Mouse (Mus musculus) forebrain, embryonic 13.5 days (tissue): ENCODE measurements around the gene Myh10. TPM values are rescaled to one million over a fixed set of nuclear protein-coding genes. Genes with fewer than 3 reads are reported as not detected.
"Not testable (repeated sequence)": the region's sequence is repeated elsewhere in the genome, so short reads cannot be mapped to it uniquely, and the experiment has no call there.

Experiments
- ATAC-seq: fragments of 200-750 bp; cut with Nextera tagmentation; 2 replicates; pipeline ENCODE4 v1.8.0; 2017
- H3K27ac ChIP-seq: fragments of 300-500 bp; sonication (generic); 2 replicates; pipeline ENCODE4 v1.5.1; 2015; ENCODE audit warnings: inconsistent platforms, mild to moderate bottlenecking, moderate library complexity
- H3K27me3 ChIP-seq: fragments of 300-500 bp; sonication (generic); 2 replicates; pipeline ENCODE4 v1.6.1; 2015; ENCODE audit warnings: mild to moderate bottlenecking, inconsistent platforms
- H3K36me3 ChIP-seq: fragments of 300-500 bp; sonication (generic); 2 replicates; pipeline ENCODE4 v1.6.1; 2015; ENCODE audit warnings: mild to moderate bottlenecking, inconsistent platforms; ENCODE audit not compliant: poor library complexity, severe bottlenecking
- H3K4me1 ChIP-seq: fragments of 300-500 bp; sonication (generic); 2 replicates; pipeline ENCODE4 v1.6.1; 2015; ENCODE audit warnings: inconsistent platforms
- H3K4me2 ChIP-seq: fragments of 300-500 bp; sonication (generic); 2 replicates; pipeline ENCODE4 v1.6.1; 2015; ENCODE audit warnings: inconsistent platforms, mild to moderate bottlenecking, moderate library complexity
- H3K4me3 ChIP-seq: fragments of 300-500 bp; sonication (generic); 2 replicates; pipeline ENCODE4 v1.5.1; 2015; ENCODE audit warnings: mild to moderate bottlenecking, inconsistent platforms
- H3K9ac ChIP-seq: fragments of 300-500 bp; sonication (generic); 2 replicates; pipeline ENCODE4 v1.6.1; 2015; ENCODE audit warnings: mild to moderate bottlenecking, inconsistent platforms
- H3K9me3 ChIP-seq: fragments of 300-500 bp; sonication (generic); replicated peaks from 2 replicates; pipeline ENCODE4 v1.6.1; 2016; ENCODE audit warnings: inconsistent platforms
- WGBS: fragments of 180-500 bp; shearing (Covaris S2); methylation state at CpG from one replicate; pipeline ENCODE4 v1.1.7; 2015; 5-methylcytosine and 5-hydroxymethylcytosine counted together
- polyA plus RNA-seq: library from polyadenylated mRNA; unstranded; fragments of >200 nt; fragmentation: Nextera tagmentation; extraction: Ambion mirVana; gene quantifications from 2 replicates; pipeline ENCODE4 v1.2.1, GENCODE M21; 2015

Gene Myh10
- polyA plus RNA-seq, 1 experiment from 2014 or later = 108 TPM

DNA sequence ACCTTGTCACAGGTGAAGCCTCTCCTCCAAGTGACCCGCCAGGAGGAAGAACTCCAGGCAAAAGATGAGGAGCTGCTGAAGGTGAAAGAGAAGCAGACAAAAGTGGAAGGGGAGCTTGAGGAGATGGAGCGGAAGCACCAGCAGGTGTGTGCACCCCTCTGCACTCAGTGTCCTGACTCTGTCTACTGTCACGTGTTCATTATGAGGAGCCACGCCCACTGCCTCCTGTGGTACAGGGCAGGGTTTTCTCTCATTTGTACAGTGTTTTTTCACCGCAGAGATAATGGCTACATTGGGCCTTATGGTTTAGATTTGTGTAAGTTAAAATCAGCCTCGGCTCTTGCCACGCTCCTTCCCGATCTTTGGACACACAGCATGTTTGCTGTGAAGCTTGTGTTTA lies 94.5 kb downstream of the Myh10 start:
- no peaks in the 10 kb centered on the region for H3K4me1 ChIP-seq
- no peak overlapping the region for H3K27ac ChIP-seq
- H3K9ac ChIP-seq = no peak overlapping the region
- ATAC-seq = no peak
- 88% methylated on average over 8 of the region's 8 CpGs for WGBS
- H3K4me3 ChIP-seq = no peak overlapping the region
- peaks cover 98% of the 10 kb centered on the region for H3K36me3 ChIP-seq
- no peaks in the 10 kb centered on the region for H3K9me3 ChIP-seq
- no peaks in the 10 kb centered on the region for H3K27me3 ChIP-seq
- H3K4me2 ChIP-seq = no peak overlapping the region

DNA sequence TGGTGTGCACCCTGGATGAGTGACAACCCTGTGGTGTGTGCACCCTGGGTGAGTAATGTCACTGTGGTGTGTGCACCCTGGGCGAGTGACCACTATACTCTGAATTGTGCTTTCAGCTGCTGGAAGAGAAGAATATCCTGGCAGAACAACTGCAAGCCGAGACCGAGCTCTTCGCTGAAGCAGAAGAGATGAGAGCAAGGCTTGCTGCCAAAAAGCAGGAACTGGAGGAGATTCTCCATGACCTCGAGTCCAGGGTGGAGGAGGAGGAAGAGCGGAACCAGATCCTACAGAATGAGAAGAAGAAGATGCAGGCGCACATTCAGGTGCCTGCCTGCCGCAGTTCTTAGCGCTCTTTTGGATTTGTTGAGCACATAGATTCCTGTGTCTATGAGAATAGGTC lies 95.9 kb downstream of the Myh10 start:
- Histone ChIP-seq H3K4me2 (no peak overlapping the region), H3K4me3 (no peak overlapping the region), H3K36me3 (peaks cover 98% of the 10 kb centered on the region), H3K27me3 (no peaks in the 10 kb centered on the region), H3K4me1 (no peaks in the 10 kb centered on the region), H3K27ac (no peak overlapping the region), H3K9me3 (no peaks in the 10 kb centered on the region), H3K9ac (no peak overlapping the region)
- no peak for ATAC-seq
- 93% methylated on average over 9 of the region's 9 CpGs for WGBS

- 91% methylated on average over 10 of the region's 10 CpGs for WGBS
- Histone ChIP-seq H3K27me3 (no peaks in the 10 kb centered on the region), H3K9me3 (no peaks in the 10 kb centered on the region), H3K36me3 (peaks cover 99% of the 10 kb centered on the region), H3K4me2 (no peak overlapping the region), H3K9ac (no peak overlapping the region), H3K27ac (no peak overlapping the region), H3K4me3 (no peak overlapping the region), H3K4me1 (no peaks in the 10 kb centered on the region)
- no peak for ATAC-seq
Measured at GRCm38 (mm10) chr11:68790720-68791119, 99.4 kb downstream of the Myh10 start.

DNA sequence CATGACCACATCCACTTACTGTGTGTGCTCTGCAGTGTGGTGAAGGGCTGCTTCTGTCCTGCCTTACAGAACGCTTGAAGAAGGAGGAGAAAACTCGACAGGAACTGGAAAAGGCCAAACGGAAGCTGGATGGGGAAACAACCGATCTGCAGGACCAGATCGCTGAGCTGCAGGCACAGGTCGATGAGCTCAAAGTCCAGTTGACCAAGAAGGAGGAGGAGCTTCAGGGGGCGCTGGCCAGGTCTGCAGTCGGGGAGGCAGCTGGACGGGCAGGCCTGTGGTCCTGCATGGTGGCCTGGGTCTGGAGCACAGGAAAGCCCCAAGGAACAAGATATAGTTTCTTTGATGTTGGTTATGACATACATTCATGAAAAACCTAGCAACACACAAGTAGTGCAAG lies 100.4 kb downstream of the Myh10 start:
- H3K36me3 ChIP-seq = peaks cover 99% of the 10 kb centered on the region
- 93% methylated on average over 9 of the region's 9 CpGs for WGBS
- ATAC-seq = no peak
- H3K27me3 ChIP-seq = no peaks in the 10 kb centered on the region
- H3K4me1 ChIP-seq = no peaks in the 10 kb centered on the region
- no peak overlapping the region for H3K27ac ChIP-seq
- no peak overlapping the region for H3K9ac ChIP-seq
- H3K4me3 ChIP-seq = no peak overlapping the region
- no peaks in the 10 kb centered on the region for H3K9me3 ChIP-seq
- no peak overlapping the region for H3K4me2 ChIP-seq

- Histone ChIP-seq H3K9ac (no peak overlapping the region), H3K4me2 (no peak overlapping the region), H3K4me3 (no peak overlapping the region), H3K4me1 (no peaks in the 10 kb centered on the region), H3K27me3 (no peaks in the 10 kb centered on the region), H3K36me3 (peaks cover 100% of the 10 kb centered on the region), H3K9me3 (no peaks in the 10 kb centered on the region), H3K27ac (no peak overlapping the region)
- WGBS = 95% methylated on average over 10 of the region's 10 CpGs
- ATAC-seq = no peak
Measured at GRCm38 (mm10) chr11:68798258-68798657, 106.9 kb downstream of the Myh10 start.

DNA sequence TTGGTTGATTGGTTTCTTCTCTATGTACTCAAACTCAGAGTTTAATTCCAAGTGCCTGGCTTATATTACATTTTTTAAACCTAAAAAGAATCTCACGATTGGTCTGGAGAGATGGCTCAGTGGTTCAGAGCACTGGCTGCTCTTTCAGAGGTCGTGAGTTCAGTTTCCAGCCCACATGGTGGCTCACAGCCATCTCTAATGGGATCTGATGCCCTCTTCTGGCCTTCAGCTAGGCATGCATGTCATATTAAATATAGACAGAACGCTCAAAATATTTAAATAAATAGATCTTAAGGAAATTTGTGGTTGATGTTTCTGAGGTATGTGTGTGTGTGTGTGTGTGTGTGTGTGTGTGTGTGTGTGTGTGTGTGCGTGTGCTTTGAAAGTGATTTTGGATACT lies 113.8 kb downstream of the Myh10 start:
- WGBS = 77% methylated on average over 4 of the region's 4 CpGs
- H3K4me2 ChIP-seq = no peak overlapping the region
- ATAC-seq = no peak
- no peaks in the 10 kb centered on the region for H3K4me1 ChIP-seq
- no peaks in the 10 kb centered on the region for H3K27me3 ChIP-seq
- H3K27ac ChIP-seq = no peak overlapping the region
- H3K4me3 ChIP-seq = no peak overlapping the region
- H3K9ac ChIP-seq = no peak overlapping the region
- peaks cover 98% of the 10 kb centered on the region for H3K36me3 ChIP-seq
- H3K9me3 ChIP-seq = no peaks in the 10 kb centered on the region

DNA sequence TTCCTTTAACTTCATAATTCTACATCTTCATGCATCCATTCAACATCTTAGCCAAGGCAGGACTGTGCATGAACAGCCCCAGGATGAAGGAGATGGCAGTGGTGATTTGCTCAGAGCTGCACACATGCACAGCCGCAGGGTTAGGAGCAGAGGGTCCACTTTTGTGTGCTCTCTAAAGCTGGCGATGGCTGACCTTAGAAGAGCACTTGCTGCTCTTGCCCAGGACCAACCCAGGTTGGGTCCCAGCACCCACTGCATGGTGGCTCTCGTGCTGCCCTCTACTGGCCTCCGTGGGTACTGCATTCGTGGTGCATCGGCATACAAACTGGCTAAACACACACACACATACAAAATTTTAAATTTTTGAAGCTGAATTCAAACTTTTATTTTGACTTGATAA lies 116.4 kb downstream of the Myh10 start:
- Histone ChIP-seq H3K9me3 (no peaks in the 10 kb centered on the region), H3K4me3 (no peak overlapping the region), H3K4me1 (no peaks in the 10 kb centered on the region), H3K4me2 (no peak overlapping the region), H3K27ac (no peak overlapping the region), H3K9ac (no peak overlapping the region), H3K27me3 (no peaks in the 10 kb centered on the region), H3K36me3 (peaks cover 97% of the 10 kb centered on the region)
- ATAC-seq = peak; percentile 24; the same call in 1 of the 2 replicates
- 32% methylated on average over 6 of the region's 6 CpGs for WGBS

- Histone ChIP-seq H3K9me3 (no peaks in the 10 kb centered on the region), H3K36me3 (peaks cover 93% of the 10 kb centered on the region), H3K9ac (no peak overlapping the region), H3K27me3 (no peaks in the 10 kb centered on the region), H3K4me3 (no peak overlapping the region), H3K27ac (no peak overlapping the region), H3K4me2 (no peak overlapping the region), H3K4me1 (no peaks in the 10 kb centered on the region)
- ATAC-seq = no peak
- 90% methylated on average over 9 of the region's 9 CpGs for WGBS
Measured at GRCm38 (mm10) chr11:68811881-68812577, 120.7 kb downstream of the Myh10 start.

- Histone ChIP-seq H3K4me3 (no peak overlapping the region), H3K9me3 (no peaks in the 10 kb centered on the region), H3K9ac (no peak overlapping the region), H3K27me3 (no peaks in the 10 kb centered on the region), H3K27ac (no peak overlapping the region), H3K4me1 (no peaks in the 10 kb centered on the region), H3K36me3 (peaks cover 86% of the 10 kb centered on the region), H3K4me2 (no peak overlapping the region)
- WGBS = 92% methylated on average over 8 of the region's 8 CpGs
- no peak for ATAC-seq
Measured at GRCm38 (mm10) chr11:68818416-68818815, 127.1 kb downstream of the Myh10 start.

DNA sequence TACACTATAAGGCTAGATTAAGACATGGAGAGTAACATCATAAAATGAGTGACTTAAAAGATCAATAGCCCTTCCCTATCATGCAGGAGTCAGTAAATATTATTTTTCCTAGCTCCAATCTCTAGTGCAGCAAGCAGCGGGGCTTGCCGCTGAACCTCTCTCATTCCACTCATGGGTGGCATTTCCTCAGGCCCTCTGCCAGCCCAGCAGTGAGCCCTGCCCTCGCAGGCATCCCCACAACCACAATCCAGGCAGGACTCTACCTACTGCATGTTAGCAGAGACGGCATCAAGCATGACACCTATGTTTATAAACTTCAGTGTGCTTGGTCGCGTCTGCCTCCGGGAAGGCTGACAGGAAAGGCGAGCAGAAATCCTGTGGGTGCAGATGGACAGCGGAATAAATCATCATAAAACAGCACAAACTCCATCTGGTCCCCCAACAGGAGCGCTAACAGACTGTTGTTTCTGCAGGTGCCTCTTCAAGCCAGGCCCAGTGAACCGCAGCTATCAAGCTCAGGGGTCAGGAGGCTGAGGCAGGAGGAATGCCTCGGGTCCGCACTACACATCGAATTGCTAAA lies 128.0 kb downstream of the Myh10 start:
- ATAC-seq = no peak
- Histone ChIP-seq H3K27me3 (no peaks in the 10 kb centered on the region), H3K9ac (no peak overlapping the region), H3K4me1 (no peaks in the 10 kb centered on the region), H3K4me3 (no peak overlapping the region), H3K36me3 (peaks cover 77% of the 10 kb centered on the region), H3K27ac (no peak overlapping the region), H3K4me2 (no peak overlapping the region), H3K9me3 (no peaks in the 10 kb centered on the region)
- 92% methylated on average over 14 of the region's 14 CpGs for WGBS

DNA sequence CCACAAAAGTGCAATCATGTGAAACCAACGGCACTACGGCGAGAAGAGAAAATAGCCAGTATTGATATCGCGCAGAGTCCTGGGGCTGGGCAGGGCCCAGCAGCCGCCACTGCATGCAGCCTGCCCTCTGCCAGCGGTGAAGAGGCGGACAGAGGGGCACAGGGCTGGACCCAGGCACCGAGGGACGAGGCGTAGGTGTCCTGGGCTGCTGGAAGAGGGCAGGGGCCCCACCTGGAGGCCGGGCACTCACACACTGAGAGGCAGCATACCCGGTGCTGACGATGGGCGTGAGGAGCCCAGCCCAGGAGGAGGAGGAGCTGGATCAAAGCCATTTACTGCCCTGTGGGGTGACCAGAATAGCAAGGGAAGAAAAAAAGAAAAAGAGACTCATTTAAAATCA lies 131.0 kb downstream of the Myh10 start:
- Histone ChIP-seq H3K27ac (no peak overlapping the region), H3K9me3 (no peaks in the 10 kb centered on the region), H3K9ac (no peak overlapping the region), H3K4me2 (no peak overlapping the region), H3K4me1 (no peaks in the 10 kb centered on the region), H3K4me3 (no peak overlapping the region), H3K27me3 (no peaks in the 10 kb centered on the region), H3K36me3 (peaks cover 68% of the 10 kb centered on the region)
- WGBS = 85% methylated on average over 15 of the region's 15 CpGs
- no peak for ATAC-seq

DNA sequence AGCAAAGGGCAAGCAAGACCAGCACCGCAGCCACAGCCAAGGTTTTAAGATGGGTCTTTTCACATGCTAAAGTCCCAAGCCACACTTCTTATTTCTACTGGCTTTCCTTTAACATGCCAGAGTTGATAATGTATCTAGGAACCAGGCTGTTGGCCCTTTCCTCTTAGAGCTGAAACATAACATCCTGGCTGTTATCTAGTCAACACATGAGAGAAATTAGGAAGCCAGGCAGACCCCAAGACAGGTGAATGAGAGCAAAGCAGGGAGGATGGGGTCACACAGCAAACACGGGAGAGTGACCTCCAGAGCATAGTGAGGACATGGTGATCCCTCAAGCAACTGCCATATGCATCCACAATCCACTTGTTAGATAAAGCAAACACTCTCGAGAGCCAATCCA lies 135.4 kb downstream of the Myh10 start:
- no peak overlapping the region for H3K4me2 ChIP-seq
- no peak overlapping the region; the same call in 1 of the 2 replicates for H3K27ac ChIP-seq
- peaks cover 60% of the 10 kb centered on the region for H3K36me3 ChIP-seq
- no peaks in the 10 kb centered on the region for H3K27me3 ChIP-seq
- H3K4me1 ChIP-seq = no peaks in the 10 kb centered on the region
- no peaks in the 10 kb centered on the region for H3K9me3 ChIP-seq
- H3K4me3 ChIP-seq = no peak overlapping the region
- ATAC-seq = no peak
- WGBS = 89% methylated on average over 3 of the region's 3 CpGs
- H3K9ac ChIP-seq = no peak overlapping the region

GRCm38 (mm10) chr11:68831580-68831979 lies 140.2 kb downstream of the Myh10 start:
- H3K4me2 ChIP-seq, H3K9me3 ChIP-seq, H3K9ac ChIP-seq, H3K27ac ChIP-seq, H3K4me1 ChIP-seq, H3K27me3 ChIP-seq, H3K4me3 ChIP-seq, ATAC-seq: not testable (repeated sequence)
- H3K36me3 ChIP-seq = peaks cover 84% of the 10 kb centered on the region
- 95% methylated on average over 5 of the region's 5 CpGs for WGBS
